Mouse (Mus musculus) limb, embryonic 14.5 days (tissue): Measurements from ENCODE around the gene Mia3. TPM values are rescaled to one million over a fixed set of nuclear protein-coding genes. Genes with fewer than 3 reads are reported as not detected.
A peak's percentile ranks its signal among the peaks of the same experiment; 100 is the strongest.
"Not testable (repeated sequence)": the region's sequence is repeated elsewhere in the genome, so short reads cannot be mapped to it uniquely, and the experiment has no call there.

ENCODE experiments used
- ATAC-seq: fragments of 200-750 bp; cut with Nextera tagmentation; 2 replicates; pipeline ENCODE4 v1.8.0; 2017; ENCODE audit warnings: low read depth, moderate number of reproducible peaks, moderate TSS enrichment; ENCODE audit not compliant: low FRiP score
- DNase-seq: peaks from one replicate; pipeline ENCODE4 v3.0.0-alpha.2; 2015; ENCODE audit warnings: low spot score
- H3K27ac ChIP-seq: fragments of 300-500 bp; sonication (generic); replicated peaks from 2 replicates; pipeline ENCODE4 v1.5.1; 2014; ENCODE audit warnings: low read depth, mild to moderate bottlenecking, low read length, moderate library complexity, mixed read lengths
- H3K27me3 ChIP-seq: fragments of 300-500 bp; sonication (generic); 2 replicates; pipeline ENCODE4 v1.6.1; 2014; ENCODE audit warnings: low read length, mixed read lengths; ENCODE audit not compliant: control insufficient read depth, insufficient read depth
- H3K36me3 ChIP-seq: fragments of 300-500 bp; sonication (generic); 2 replicates; pipeline ENCODE4 v1.6.1; 2014; ENCODE audit warnings: mild to moderate bottlenecking, low read length, moderate library complexity, mixed read lengths; ENCODE audit not compliant: control insufficient read depth, insufficient read depth
- H3K4me1 ChIP-seq: fragments of 300-500 bp; sonication (generic); 2 replicates; pipeline ENCODE4 v1.6.1; 2014; ENCODE audit warnings: antibody characterized with exemption, low read length, mixed read lengths; ENCODE audit not compliant: control insufficient read depth, insufficient read depth
- H3K4me2 ChIP-seq: fragments of 300-500 bp; sonication (generic); replicated peaks from 2 replicates; pipeline ENCODE4 v1.6.1; 2014; ENCODE audit warnings: low read depth, mild to moderate bottlenecking, low read length, moderate library complexity; ENCODE audit not compliant: severe bottlenecking
- H3K4me3 ChIP-seq: fragments of 300-500 bp; sonication (generic); replicated peaks from 2 replicates; pipeline ENCODE4 v1.5.1; 2014; ENCODE audit warnings: low read length
- H3K9ac ChIP-seq: fragments of 300-500 bp; sonication (generic); 2 replicates; pipeline ENCODE4 v1.6.1; 2014; ENCODE audit warnings: mild to moderate bottlenecking, low read depth, low read length, moderate library complexity; ENCODE audit not compliant: severe bottlenecking
- H3K9me3 ChIP-seq: fragments of 300-500 bp; sonication (generic); 2 replicates; pipeline ENCODE4 v1.6.1; 2016; ENCODE audit warnings: low read length; ENCODE audit not compliant: control insufficient read depth
- POLR2A ChIP-seq: fragments of 200-500 bp; IDR thresholded peaks from 2 replicates; pipeline ENCODE4 v1.8.0; 2012; ENCODE audit warnings: inconsistent platforms, mild to moderate bottlenecking, moderate library complexity, borderline replicate concordance; ENCODE audit not compliant: insufficient read depth, insufficient read length; ENCODE audit errors: extremely low read depth
- WGBS: fragments of 180-500 bp; shearing (Covaris S2); extraction: QIAGEN DNeasy Blood & Tissue Kit; methylation state at CpG from one replicate; pipeline ENCODE4 v1.1.7; 2014; 5-methylcytosine and 5-hydroxymethylcytosine counted together
- polyA plus RNA-seq, 2 experiments: library from polyadenylated mRNA; depleted of rRNA in 1 of 2; stranded (reverse) in 1 of 2; unstranded in 1 of 2; fragments of >200 nt; fragmentation: Nextera tagmentation in 1 of 2; extraction: Ambion mirVana in 1 of 2; gene quantifications; 2 replicates each; pipeline versions ENCODE4 v1.2.1 to v1.2.3; 2012 to 2014

Mia3 gene
- polyA plus RNA-seq, 2 experiments = 116 to 139 TPM

DNA sequence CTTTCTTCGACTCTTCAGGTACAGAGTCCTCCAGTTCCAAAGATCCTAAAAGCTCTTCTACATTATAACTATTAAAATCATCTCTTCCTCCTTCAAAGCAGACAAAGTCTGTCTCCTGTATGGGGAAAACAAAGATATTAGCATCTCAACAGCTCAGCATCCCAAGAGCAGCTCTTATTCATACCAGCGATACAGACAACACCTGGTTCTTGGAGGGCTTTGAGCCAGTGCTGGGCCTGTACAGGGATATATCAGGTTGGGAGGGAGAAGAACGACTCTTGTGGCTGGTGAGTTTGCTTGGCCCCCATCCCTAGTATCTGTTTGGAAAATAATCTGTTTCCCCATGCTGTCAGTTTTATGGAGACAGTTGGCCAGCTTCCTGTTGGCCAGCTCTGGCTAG is 10.5 kb downstream of the Mia3 start:
- no peak overlapping the region for H3K4me3 ChIP-seq
- H3K4me2 ChIP-seq = no peak overlapping the region
- H3K4me1 ChIP-seq = no peaks in the 10 kb centered on the region
- H3K9ac ChIP-seq = no peak overlapping the region
- H3K27ac ChIP-seq = no peak overlapping the region
- no peaks in the 10 kb centered on the region for H3K27me3 ChIP-seq
- no peak for DNase-seq
- peaks cover 84% of the 10 kb centered on the region for H3K36me3 ChIP-seq
- 95% methylated on average over 3 of the region's 3 CpGs for WGBS
- no peaks in the 10 kb centered on the region for H3K9me3 ChIP-seq
- no peak for ATAC-seq
- TF ChIP-seq POLR2A = no peak

DNA sequence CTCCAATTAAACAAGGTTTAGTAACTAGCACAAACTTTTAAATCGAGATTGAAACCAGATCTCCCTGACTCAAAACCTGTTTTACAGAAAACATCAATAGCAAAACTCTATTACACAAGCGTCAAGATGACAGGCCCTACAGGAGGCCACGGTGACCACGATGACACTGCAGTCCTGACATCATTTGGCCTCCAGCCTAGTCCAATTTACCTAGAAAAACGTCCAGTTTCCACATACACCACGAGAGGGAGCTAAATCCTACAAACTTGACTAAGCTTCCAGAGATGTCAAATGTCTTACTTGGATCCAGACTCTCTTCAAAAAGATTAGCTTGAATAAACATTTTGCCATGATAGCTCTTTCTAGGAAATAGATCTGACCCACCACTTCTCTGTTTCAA is 19.5 kb downstream of the Mia3 start:
- Histone ChIP-seq H3K4me2 (no peak overlapping the region), H3K27me3 (no peaks in the 10 kb centered on the region), H3K4me3 (no peak overlapping the region), H3K36me3 (peaks cover 67% of the 10 kb centered on the region), H3K9me3 (no peaks in the 10 kb centered on the region), H3K27ac (no peak overlapping the region), H3K4me1 (peaks cover 6% of the 10 kb centered on the region), H3K9ac (no peak overlapping the region)
- TF ChIP-seq POLR2A = no peak
- 34% methylated on average over 6 of the region's 6 CpGs for WGBS
- DNase-seq (peak; percentile 85), ATAC-seq (no peak)

DNA sequence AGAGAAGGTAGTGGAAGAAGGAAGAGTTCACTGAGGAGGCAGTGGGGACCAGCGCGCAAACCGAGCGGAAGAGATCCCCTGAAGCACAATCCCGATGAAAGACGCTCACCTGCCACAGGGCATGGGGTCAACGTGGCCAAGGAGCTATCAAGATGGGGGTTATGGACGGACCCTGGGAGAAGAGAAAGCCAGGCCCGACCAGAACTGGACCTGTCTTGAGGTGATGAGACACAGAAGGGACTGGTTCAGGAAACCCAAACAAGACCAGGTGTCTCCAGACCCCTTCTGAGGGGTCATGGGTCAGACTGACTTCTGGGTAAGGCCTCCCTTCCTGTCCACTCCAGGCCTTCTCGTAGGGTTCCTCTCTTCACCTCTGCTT is 23.5 kb downstream of the Mia3 start:
- H3K4me3 ChIP-seq = peak overlapping the region; percentile 81
- TF ChIP-seq POLR2A = no peak
- peak overlapping the region; percentile 81 for H3K9ac ChIP-seq
- H3K27me3 ChIP-seq = no peaks in the 10 kb centered on the region
- ATAC-seq (no peak), DNase-seq (no peak)
- H3K9me3 ChIP-seq = no peaks in the 10 kb centered on the region
- 7% methylated on average over 10 of the region's 10 CpGs for WGBS
- H3K4me1 ChIP-seq = peaks cover 6% of the 10 kb centered on the region
- peak overlapping the region; percentile 59; the same call in 1 of the 2 replicates for H3K27ac ChIP-seq
- peak overlapping the region; percentile 85 for H3K4me2 ChIP-seq
- peaks cover 47% of the 10 kb centered on the region for H3K36me3 ChIP-seq

DNA sequence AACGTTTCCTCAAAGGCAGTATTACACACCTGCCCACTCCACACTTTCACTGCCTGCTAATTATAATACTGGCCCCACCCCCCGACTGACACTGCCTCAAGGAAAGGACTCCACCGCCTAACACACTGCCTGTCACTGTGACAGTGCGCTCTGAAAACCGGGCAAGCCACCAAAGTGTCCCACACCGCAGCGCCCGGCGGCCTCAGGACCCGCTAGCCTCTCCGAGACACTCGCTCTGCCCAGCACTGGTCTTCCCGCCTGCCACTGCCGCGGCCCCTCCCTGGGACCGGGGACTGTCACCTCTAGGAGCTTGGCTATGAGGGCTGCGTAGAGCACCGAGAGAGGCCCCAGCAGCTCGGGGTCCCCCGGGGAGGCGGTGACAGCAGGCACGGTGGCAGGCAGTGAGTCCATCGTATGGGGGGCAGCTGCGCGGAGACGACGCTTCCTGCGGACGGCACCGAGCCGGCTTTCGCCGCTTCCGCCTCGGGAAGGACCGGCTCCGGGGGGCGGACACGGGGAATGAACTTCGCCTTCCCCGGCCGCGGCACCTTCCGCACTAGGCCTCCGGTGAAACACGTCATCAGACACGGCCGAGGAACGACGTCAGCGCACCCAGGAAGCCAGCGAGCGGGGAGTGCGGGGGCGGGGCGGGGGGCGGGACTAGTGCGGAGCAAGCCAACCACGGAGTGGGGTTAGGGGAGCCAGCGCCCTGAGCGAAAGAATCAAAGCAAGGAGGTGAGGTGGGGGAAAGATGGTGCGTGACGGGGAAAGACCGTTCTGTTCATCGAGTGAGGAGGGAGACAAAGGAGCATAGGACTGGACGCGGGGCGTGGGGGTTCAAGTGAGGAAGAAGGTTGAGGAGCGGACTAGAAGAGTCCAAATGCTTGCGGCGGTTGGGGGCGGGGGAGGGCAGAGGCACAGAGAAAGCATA is 24.2 kb downstream of the Mia3 start:
- peaks cover 6% of the 10 kb centered on the region for H3K4me1 ChIP-seq
- DNase-seq = peak; percentile 86
- ATAC-seq = peak; percentile 95
- H3K9ac ChIP-seq = peak overlapping the region; percentile 81
- peak overlapping the region; percentile 59 for H3K27ac ChIP-seq
- whole genome bisulfite sequencing = under 1% methylated on average over 71 of the region's 72 CpGs
- peak overlapping the region; percentile 81 for H3K4me3 ChIP-seq
- no peaks in the 10 kb centered on the region for H3K9me3 ChIP-seq
- H3K4me2 ChIP-seq = peak overlapping the region; percentile 85
- TF ChIP-seq POLR2A = no peak
- peaks cover 46% of the 10 kb centered on the region for H3K36me3 ChIP-seq
- no peaks in the 10 kb centered on the region for H3K27me3 ChIP-seq

DNA sequence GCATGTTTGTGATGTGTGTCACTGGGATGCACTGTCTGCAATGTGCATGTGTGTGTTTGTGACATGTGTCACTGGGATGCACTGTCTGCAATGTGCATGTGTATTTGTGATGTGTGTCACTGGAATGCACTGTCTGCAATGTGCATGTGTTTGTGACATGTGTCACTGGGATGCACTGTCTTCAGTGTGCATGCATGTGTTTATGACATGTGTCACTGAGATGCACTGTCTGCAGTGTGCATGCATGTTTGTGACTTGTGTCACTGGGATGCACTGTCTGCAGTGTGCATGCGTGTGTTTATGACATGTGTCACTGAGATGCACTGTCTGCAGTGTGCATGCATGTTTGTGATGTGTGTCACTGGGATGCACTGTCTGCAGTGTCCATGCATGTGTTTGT is 26.5 kb downstream of the Mia3 start:
- WGBS = 93% methylated on average over 1 of the region's 1 CpGs
- H3K9me3 ChIP-seq, H3K27me3 ChIP-seq, DNase-seq, H3K4me2 ChIP-seq, H3K9ac ChIP-seq, H3K4me1 ChIP-seq, H3K4me3 ChIP-seq, H3K27ac ChIP-seq, ATAC-seq: not testable (repeated sequence)
- H3K36me3 ChIP-seq = peaks cover 38% of the 10 kb centered on the region
